Mouse (Mus musculus): Measurements from ENCODE around the gene Il24.

Gene Il24

DNA sequence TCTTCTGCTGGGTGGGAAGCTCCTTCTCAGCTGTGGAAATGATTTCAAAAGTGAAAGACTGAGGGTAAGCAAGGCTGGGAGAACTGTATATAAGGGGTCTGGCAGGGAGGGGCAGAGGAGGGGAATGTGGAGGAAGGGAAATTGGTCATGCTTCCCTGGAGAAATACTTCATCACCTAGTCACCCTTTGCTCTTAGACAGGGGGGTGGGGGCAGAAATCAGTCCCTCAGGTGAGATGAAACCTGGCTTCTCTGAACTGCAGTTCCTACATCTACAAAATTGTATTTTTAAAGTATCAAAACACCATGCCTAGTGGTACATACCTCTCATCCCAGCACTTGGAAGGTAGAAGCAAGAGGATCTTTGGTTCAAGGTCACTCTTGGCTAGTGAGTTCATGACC is at the start of gene Il24:
Il24 (minus strand) TSS at position 101 of the 400 bp plus-strand sequence.
- no peak for DNase-seq (ENCODE audit: low spot score)

DNA sequence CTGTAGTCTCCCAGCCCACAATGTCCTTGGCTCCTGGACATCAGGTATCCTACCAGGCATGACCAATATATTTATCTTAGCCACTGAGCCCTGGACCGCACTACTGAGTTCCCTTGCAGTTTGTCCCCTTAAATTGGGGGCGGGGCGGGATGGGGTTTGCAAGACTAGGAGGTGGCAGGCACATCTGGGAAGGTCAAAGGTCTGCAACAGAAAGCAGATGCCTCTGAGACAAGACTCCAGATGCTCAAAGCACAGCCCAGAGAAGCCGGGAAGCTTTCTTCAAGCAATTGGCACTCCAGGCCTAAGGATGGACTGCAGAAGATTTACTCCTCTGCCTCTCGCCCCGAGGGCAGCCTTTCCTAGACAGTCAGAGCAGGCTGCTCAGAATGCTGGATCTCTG is 49.1 kb upstream of the Il24 start:
- no peak for DNase-seq (ENCODE audit: low spot score)

DNA sequence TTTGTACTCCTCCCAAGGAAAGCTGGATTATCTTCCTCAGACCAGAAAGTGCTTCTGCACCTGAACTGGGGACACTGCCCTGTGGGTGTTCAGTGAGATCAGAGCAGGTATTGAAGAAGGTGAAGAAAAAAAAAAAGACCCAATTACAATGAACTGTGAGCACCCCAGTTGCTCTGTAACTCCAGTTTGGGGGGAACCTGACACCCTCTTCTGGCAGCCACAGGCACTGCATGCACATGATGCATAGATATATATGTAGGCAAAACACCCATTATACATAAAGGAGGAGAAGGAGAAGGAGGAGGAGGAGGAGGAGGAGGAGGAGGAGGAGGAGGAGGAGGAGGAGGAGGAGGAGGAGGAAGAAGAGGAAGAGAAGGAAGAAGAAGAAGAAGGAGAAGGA is 39.2 kb upstream of the Il24 start:
- no peak for DNase-seq (ENCODE audit: low spot score)

DNA sequence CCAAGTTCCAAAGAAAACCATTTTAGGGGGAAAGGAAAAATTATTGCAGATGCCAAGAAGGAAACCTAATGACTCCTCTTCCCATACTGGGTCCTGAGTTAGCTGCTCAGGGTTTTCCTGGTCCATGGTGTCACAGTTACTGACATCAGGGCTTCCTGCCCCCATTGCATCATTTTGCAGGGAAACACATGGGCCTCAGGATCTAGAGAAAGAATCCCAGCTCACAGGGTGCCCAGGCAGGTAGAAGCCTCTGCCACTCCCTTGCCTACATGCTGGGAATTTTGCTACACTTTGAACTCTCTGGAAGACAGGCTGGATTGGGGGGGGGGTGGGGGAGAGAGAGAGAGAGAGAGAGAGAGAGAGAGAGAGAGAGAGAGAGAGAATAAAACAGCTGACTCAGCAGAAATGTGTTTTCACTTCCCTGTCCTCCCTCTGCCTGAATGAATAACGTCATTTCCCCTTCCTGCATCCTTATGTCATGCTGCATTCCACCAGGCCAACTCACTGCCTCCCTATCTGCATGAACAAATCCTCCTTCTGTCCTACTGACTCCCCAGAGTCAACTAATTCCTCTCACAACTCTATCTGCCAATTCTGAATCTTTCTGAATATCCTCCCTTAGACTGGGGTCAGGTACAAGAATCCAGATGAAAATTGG is 31.2 kb upstream of the Il24 start:
- no peak for DNase-seq (ENCODE audit: low spot score)

DNA sequence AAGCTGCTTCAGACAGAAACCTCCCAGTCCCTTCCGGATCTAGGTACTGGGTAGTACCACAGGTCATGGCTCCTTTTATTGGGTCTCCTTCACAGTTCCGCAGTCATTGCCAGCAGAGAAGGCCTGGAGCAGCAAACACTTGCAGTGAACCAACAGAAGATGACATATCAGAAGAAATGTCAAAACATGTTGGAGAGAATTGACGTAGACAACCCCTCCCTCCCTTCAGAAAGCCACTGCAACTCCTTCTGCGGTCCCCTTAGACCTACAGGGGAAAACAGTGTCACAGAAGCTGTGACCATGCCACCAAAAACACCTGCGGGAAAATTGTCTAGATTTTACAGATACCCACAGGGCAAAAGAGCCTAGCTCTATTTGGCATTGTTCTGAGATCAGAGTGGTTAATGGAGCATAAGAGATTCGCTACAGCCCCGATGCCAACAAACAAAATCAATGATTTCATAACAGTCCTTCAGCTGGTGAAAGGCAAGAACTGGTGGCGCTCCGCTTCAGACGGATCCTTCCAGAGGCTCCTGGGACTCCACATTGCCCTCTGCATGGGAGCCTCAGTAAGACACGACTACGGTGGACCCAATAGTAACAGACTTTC is 24.3 kb upstream of the Il24 start, which contains the start of gene Il20:
Il20 (minus strand) TSS at position 51 of the 610 bp plus-strand sequence.
- DNase-seq (ENCODE audit: low spot score), result no peak

DNA sequence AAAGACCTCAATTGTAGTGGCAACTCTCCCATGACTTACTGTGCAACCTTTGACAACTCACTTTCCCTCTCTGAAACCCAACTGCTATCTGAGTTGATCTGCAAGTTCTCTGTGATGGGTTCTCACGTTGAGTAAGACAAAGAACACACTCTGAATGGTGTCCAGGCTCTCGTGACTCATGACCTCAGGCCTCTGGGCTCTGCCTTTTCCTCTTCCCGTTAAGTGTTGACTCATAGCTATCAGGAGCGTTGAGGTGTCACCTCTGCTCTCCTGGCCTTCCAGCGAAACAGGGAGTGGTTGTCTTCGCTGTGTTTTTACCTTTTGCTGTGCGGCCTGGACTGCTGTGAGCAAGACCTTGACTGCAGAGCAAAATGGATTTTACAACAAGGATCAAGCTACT is 15.3 kb upstream of the Il24 start:
- DNase-seq (ENCODE audit: low spot score), result no peak

DNA sequence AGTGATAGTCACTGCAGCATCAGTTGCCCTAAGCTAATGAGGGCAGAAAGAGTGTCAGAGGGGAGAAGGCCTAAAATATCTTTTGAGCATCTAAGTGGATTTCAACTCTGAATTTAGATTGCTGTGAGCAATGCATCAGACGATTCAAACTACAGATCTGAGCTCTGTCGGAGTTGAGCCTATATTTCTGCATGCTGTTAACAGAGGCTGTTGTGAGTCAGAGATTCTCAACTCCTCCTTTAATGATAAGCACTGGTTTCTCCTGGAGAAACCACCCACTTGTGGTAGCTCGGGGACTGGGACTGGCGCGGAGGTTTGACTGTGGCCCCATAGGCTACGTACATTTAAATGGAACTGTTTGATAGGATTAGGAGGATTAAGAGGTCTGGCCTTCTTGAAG is 7.2 kb upstream of the Il24 start:
- DNase-seq (ENCODE audit: low spot score), result no peak

DNA sequence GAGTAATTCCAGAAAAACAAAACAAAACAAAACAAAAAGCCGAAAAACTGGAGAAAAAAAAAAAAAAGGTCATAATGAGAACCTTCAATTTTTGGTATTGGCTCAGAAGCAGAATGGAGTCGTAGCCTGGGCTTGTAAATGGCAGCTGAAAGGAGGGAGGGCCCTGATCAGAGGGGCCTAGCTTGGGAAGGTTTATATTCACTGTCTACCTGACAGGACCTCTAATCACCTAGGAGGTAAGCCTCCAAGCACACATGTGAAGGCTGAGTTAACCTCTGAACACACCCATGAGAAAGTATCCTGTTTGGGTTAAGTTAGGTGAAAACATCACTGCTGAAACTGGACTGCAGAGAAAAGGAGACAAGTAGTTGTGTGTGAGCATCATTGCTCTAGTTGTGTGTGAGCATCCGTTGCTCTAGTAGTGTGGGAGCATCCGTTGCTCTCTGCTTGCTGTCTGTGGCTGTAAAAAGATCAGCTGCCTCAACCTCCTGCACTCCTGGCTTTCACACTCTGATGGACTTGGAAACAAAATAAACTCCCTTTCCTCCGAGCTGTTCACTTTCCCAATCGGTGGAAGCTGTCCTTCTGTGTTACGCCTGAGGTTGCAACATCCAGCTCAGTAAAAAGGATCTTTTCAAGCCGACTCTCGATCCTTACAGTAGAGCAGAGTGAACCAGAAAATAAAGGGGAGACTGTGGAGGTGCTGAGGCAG is 6.2 kb upstream of the Il24 start:
- no peak for DNase-seq (ENCODE audit: low spot score)

DNA sequence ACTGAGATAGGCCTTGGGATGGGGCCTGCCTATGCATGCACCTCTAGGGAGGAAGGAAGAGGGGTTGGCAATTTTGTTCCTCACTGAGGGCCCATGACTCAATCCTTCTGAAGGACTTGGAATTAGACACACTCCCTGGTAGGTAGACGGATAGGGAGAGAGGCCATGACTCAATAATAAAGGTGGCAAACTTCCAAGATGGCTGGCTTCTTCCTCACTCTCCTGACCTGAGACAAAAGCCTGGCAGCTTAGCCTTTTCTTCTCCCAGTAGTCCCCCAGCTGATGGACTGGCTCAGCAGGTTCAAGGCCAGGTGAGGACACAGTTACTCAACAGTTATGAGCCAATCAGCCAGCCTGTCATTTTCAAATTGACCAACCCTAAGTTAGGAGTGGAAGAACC is 5.2 kb upstream of the Il24 start:
- DNase-seq (ENCODE audit: low spot score), result no peak

DNA sequence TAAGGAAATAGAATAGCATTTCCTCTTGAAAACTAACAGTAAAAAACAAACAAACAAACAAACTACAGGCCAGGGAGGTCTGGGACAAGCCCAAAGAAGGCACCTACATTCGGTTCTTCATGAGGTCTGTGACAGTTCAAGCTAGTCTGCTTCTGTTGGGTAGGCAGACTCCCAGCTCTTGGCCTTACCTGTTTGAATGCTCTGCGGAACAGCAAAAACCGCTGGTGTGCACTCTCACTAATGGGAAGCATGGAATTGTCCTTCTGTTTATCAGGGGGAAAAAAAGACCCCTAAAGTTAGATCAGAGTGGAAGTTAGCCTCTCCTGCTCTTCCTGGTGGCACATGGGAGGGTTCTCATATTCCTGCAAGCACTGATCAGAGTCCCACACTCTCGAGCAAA is 4.1 kb downstream of the Il24 start:
- DNase-seq (ENCODE audit: low spot score), result no peak

DNA sequence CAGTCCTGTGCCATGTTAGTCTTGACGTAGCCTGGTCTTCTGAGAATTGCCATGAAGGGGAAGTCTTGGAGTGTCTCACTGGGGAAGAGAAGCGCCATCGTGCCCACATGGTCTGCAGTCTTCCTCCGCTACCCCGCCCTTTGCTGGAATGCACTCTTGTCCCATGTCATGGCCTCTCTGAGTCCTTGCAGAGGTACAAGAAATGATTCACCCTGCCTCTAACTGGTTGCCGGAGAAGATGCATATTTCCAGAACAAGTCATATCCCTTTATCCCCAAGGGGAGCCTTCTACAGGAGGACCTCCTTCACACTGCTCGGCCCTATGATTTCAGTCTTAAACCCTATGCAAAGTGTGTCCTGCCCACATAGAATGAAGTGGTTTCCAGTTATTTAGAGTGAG is 7.3 kb downstream of the Il24 start:
- DNase-seq (ENCODE audit: low spot score), result no peak

DNA sequence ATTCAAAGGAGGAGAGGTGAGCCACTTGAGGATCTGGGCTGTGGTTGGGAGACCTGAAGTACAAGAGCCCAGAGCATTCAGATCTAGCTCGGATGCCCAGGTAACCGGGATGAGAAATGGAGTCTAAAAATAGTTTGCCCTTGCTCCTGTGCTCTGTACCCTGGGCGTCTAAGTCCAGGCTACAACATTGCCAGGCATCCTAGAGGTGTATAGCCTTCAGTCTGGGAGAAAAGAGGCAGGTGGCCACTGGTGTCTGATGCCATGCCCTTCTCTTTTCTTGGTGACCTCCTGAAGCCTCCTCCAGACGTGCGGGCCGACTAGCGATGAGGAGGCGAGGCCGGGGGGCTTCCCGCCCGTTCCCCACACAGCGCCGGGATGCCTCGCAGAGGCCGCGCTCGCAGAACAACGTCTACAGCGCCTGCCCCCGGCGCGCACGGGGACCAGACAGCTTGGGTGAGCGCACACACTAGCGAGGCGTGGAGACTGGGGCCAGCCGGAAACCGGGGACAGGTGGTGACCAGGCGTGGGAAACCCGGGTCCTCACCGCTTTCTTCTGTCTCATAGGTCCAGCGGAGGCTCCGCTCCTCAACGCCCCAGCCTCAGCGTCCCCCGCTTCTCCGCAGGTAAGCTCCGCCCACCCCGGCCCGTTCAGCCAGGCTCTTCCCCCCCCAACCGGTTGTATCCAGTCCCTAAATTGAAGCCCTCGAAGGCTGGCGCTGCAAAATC is 9.2 kb downstream of the Il24 start:
- DNase-seq (ENCODE audit: low spot score), result peak; percentile 53

DNA sequence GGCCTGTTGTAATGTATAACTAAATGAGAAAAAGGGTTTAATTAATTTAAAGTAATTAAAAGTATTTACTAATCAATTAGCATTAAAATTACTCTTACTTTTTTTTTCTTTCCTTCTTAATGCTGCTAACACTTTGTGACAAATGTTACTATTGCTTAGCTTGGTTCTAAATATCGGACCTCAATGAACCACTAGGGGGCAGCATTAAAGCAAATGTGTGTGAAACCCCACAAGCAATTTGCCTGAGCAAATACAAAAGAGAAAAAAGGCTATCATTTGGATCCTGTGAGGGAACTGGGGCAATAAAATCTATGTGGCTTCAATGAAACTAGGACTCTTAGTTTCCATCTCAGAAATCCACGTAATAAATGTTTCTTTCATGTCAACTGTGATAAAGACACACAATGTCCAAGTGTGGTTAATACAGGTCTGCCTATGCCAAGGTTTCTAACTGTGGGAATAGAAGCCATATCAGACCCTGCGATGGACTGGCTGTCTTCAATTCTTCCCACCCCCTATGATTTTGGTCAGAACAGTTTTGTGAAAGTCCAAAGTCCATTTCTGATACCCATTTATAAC is 10.2 kb downstream of the Il24 start:
- peak; percentile 53 for DNase-seq (ENCODE audit: low spot score)

DNA sequence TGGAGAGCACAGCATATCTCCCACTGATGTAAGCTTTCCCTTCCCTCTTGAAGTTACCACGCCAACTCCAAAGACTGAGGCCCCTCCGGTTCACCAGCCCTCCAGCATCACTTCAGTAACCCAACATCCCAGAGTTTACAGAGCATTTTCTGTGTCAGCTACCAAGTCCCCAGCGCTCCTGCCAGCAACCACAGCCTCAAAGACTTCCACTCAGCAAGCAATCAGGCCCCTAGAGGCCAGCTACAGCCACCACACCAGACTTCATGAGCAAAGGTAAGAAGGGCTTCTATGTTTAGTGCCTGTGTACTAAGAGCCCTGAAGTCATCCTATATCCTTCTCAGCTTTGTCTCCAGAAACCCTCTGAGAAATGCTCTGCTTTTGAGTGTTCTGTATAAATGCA is 11.3 kb downstream of the Il24 start:
- DNase-seq (ENCODE audit: low spot score), result no peak

DNA sequence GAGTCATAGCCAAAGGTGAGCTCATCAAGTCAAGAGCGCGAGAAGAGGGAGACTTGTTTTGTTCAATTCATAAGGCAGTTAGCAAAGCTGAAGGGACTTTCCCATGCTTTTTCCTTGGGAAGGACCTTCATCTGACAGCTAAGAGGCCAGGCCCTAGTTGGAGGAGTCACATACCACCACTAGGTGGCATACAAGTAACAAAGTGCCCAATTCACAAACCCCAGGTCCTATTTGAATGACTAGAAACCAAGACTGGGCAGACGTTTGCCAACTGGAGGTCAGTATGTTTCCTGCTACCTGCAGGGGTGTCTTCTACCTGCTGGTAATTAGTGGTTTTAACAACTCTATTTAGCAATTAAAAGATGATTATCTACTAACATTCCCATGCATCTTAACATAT is 12.1 kb downstream of the Il24 start:
- peak; percentile 36 for DNase-seq (ENCODE audit: low spot score)

DNA sequence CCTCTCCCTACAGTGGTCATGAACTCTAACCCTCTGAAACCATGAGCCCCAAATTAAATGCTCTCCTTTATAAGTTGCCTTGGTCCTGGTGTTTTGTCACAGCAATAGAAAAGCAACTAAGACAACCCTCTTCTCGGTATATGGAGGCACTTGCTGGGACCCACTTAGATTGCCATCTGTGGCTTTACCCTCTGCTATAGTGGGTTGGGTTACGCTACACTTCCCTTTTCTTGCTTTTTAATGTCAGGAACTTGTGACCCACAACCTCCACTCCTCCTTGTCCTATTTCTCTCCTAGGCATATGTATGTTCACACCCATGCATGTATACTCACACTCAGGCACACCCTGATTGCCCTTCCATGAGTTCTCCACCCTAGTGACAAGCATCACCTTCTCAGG is 14.3 kb downstream of the Il24 start:
- no peak for DNase-seq (ENCODE audit: low spot score)

DNA sequence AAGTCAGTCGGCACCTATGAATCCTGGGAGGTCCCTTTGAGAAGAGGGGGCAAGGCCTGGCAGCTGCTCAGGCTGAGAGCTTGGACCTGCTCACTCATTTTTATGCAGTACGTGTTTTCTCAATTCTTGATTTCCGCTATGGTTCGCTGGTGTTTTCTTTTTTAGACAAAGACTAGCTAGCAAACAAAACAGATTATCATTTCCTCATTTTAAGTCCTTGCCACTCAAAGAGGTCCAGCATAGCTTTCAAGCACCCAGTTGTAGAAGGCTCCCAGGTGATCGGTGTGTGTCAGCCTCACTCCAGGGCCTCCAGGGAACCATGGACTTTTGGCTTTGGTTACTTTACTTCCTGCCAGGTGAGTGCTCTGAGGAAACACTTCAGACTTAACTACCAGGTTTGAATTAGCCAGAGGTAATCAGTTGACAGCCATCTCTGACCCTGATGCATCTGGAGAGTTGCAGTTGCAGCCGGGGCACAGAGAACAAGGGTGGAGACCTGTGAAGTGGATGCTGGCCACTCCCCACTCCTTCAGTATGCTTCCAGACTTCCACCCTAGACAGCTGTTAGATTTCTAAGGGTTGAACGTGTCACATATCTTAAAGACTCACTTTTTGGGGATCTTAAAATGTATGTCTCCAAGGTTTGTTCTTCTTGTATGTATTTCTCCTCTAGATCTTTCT is 21.6 kb downstream of the Il24 start, which contains the start of gene Fcmr:
Fcmr (plus strand) TSS at position 129 of the 681 bp plus-strand sequence.
- no peak for DNase-seq (ENCODE audit: low spot score)

DNA sequence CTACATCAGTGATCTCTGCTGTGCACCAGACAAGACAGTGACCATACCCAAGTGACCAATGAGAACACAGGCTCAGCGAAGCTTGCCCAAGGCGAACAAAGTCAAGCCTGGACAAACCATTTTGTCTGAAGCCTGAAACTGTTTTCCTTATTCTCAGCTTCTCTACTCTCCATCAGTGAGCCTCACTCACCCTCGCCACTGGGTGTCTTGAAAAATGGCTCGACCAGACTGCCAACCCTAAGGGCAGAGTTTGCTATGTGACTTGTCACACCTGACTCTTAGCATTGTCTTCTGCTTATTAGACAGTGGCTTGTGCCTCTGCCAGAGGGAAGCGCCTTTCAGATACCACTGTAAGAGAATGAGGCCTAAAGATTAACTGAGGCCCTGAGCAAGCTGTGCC is 22.5 kb downstream of the Il24 start:
- no peak for DNase-seq (ENCODE audit: low spot score)

DNA sequence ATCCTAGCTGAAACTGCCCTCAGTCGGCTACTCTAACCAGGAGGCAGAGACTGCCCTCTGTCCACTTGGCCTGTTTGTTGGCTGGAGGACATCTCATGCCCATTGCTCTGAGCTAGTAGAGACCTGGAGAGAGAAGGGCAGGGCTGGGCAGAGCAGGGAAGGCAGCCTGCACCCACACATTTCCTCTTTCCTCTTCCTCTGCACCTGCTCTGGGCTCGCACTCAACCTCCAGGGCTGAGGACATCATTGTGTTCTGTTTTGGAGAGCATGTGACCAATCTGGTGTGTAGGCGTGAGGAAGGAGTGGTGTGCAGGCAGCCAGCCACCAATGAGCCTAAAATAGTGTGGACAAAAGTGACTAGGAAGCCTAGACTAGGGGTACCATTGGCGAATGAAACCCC is 23.0 kb downstream of the Il24 start:
- no peak for DNase-seq (ENCODE audit: low spot score)

DNA sequence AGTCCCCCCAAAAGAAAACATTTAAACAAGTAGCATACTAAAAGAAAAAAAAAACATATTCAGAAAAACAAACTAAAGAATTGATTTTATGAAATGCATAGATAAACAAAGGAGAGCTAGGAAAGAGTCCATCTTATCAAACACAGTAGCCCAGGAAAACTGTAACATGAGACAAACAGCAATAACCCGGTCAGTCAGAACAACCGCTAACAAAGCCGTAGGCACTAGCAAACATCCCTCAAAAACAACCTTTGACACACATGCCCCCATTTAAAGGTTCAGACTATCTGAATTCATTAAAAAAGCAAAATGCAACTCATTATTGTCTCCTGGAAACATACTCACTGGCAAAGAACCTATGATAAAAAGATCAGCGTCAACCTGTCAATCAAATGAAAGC is 29.8 kb downstream of the Il24 start:
- DNase-seq (ENCODE audit: low spot score), result no peak

DNA sequence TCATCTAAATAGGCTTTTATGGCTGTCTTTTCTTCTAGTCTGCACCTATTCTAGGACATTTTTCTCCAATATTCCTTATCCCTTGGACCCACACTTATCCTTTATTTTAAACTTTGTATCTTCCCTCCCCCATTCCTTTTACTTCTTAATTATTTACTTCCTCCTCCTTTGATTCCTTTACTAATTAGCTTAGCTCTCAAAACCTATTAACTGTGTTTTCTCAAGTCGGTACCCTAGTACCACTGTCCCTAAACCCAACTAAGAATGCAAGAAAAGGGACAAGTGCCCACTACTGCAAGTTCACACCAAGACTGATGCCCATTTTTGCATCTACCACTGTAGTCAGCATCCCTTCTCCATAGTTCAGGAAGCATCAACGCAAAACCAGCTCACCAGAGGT is 31.5 kb downstream of the Il24 start:
- DNase-seq (ENCODE audit: low spot score), result no peak

DNA sequence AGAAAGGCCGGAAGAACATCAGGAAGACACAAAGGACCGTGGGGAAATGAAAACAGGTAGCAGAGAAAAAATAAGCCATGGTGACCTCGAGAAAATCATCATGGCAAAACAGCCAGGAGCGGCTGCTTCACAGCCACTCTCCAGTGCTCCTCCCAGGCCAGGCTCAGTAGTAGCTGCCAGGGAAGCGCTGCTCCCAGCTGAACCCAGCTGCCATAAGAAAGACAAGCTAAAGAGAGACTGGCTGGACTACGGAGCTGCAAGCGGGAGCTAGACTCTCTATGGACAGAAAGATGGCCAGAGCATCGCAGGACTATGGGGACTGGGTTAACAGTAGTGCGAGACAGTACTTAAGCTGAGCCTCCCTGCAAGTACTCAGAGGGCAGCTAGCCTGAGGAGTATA is 32.4 kb downstream of the Il24 start:
- no peak for DNase-seq (ENCODE audit: low spot score)

Data from urinary bladder, postnatal 14 days (tissue).